Mouse (Mus musculus) neural tube, embryonic 14.5 days (tissue): ENCODE results near the gene Snx14. TPM values are rescaled to one million over a fixed set of nuclear protein-coding genes. Genes with fewer than 3 reads are reported as not detected.

Experiments
- ATAC-seq: fragments of 200-750 bp; cut with Nextera tagmentation; 2 replicates; pipeline ENCODE4 v1.8.0; 2017; ENCODE audit warnings: low read depth, mild to moderate bottlenecking, moderate TSS enrichment, moderate library complexity
- H3K27ac ChIP-seq: fragments of 300-500 bp; sonication (generic); 2 replicates; pipeline ENCODE4 v1.5.1; 2014; ENCODE audit warnings: low read depth, mild to moderate bottlenecking, control low read depth, low read length, moderate library complexity, mixed read lengths
- H3K27me3 ChIP-seq: fragments of 300-500 bp; sonication (generic); 2 replicates; pipeline ENCODE4 v1.6.1; 2014; ENCODE audit warnings: low read length; ENCODE audit not compliant: control insufficient read depth, insufficient read depth
- H3K36me3 ChIP-seq: fragments of 300-500 bp; sonication (generic); 2 replicates; pipeline ENCODE4 v1.6.1; 2014; ENCODE audit warnings: low read length, mixed read lengths; ENCODE audit not compliant: control insufficient read depth, insufficient read depth
- H3K4me1 ChIP-seq: fragments of 300-500 bp; sonication (generic); 2 replicates; pipeline ENCODE4 v1.6.1; 2014; ENCODE audit warnings: low read length; ENCODE audit not compliant: control insufficient read depth, insufficient read depth
- H3K4me2 ChIP-seq: fragments of 300-500 bp; sonication (generic); 2 replicates; pipeline ENCODE4 v1.6.1; 2014; ENCODE audit warnings: mild to moderate bottlenecking, low read depth, low read length, control low read depth
- H3K4me3 ChIP-seq: fragments of 300-500 bp; sonication (generic); 2 replicates; pipeline ENCODE4 v1.5.1; 2014; ENCODE audit warnings: low read depth, low read length, control low read depth, mixed read lengths
- H3K9ac ChIP-seq: fragments of 300-500 bp; sonication (generic); replicated peaks from 2 replicates; pipeline ENCODE4 v1.6.1; 2014; ENCODE audit warnings: low read depth, mild to moderate bottlenecking, control low read depth, low read length, mixed read lengths
- H3K9me3 ChIP-seq: fragments of 300-500 bp; sonication (generic); 2 replicates; pipeline ENCODE4 v1.6.1; 2016; ENCODE audit warnings: low read length; ENCODE audit not compliant: control insufficient read depth
- WGBS: fragments of 180-500 bp; shearing (Covaris S2); extraction: QIAGEN DNeasy Blood & Tissue Kit; methylation state at CpG from one replicate; pipeline ENCODE4 v1.1.7; 2014; 5-methylcytosine and 5-hydroxymethylcytosine counted together
- polyA plus RNA-seq: library from polyadenylated mRNA; unstranded; fragments of >200 nt; fragmentation: Nextera tagmentation; extraction: Ambion mirVana; gene quantifications from 2 replicates; pipeline ENCODE4 v1.2.1, GENCODE M21; 2014

The Snx14 gene
- polyA plus RNA-seq, 1 experiment from 2014 or later: 34.9 TPM

DNA sequence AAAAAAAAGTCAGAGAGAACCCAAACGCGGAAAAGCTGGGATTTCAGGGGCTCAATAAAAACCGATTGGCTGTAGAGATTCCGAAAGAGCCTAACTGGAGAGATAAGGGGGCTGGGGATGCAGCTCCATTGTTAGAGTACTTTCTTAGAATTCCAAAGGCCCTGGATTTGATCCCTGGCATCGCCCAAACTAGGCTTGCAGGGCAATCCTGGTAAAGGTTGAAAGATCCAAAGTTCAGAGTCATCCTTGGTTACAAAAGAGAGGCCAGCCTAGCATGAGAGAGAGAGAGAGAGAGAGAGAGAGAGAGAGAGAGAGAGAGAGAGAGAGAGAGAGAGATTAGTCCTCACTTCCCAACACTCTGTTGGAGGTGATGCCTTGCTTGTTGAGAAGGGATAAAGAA is 110.1 kb downstream of the Snx14 start:
- Histone ChIP-seq H3K4me1 (no peaks in the 10 kb centered on the region), H3K4me3 (no peak overlapping the region), H3K36me3 (no peaks in the 10 kb centered on the region), H3K9me3 (no peaks in the 10 kb centered on the region), H3K27me3 (peaks cover 8% of the 10 kb centered on the region; the same call in 1 of the 2 replicates), H3K4me2 (no peak overlapping the region), H3K9ac (no peak overlapping the region), H3K27ac (no peak overlapping the region)
- no peak for ATAC-seq
- 19% methylated on average over 5 of the region's 5 CpGs for WGBS

DNA sequence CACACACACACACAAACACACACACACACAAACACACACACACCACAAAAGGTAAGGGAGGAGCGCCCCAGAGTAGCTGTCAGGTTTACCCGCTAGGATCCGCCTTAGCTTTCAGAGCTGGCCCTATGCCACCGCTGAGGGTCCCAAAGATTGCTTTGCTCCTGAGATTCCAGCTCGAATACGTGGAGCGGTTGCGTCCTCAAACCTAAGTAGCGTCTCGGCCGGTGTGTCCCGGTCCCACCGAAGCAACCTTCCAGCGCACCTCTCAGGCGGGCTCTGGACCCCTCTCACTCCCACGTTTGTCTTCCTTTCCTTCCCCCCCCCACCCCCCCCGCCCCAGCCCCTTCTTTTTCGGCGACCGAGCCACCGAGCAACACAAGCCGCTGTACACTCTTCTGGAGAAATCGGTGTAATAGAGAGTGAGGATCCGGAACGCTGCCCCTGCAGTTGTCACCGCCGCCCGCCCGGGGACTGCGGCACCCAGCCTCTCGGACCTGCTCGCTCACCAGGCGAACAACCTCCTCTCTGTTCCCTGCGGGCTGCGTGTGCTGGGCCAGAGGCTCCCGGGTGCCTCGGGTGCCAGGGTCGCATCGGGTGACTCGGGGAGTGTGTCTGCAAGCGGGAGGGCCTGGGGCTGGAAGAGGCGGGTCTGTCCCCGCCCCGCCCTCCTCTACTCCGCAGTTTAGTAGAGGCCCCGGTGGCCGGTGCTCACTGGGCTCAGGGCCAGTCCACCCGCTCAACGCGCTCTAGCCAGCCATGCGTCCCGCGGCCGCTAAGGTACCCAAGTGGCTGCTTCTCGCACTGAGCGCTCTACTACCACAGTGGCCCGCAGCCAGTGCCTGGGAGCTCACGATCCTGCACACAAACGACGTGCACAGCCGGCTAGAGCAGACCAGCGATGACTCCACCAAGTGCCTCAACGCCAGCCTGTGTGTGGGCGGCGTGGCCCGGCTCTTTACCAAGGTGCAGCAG is 111.5 kb downstream of the Snx14 start, which contains the start of gene Nt5e:
Gene Nt5e (plus strand): TSS at position 268 of the 972 bp plus-strand sequence.
- Histone ChIP-seq H3K4me1 (no peaks in the 10 kb centered on the region), H3K9ac (peak within 1 kb of the TSS; percentile 12), H3K27ac (no peak within 1 kb of the TSS), H3K9me3 (no peaks in the 10 kb centered on the region), H3K4me2 (peak within 1 kb of the TSS; percentile 71), H3K4me3 (peak within 1 kb of the TSS; percentile 41), H3K27me3 (peaks cover 8% of the 10 kb centered on the region; the same call in 1 of the 2 replicates), H3K36me3 (no peaks in the 10 kb centered on the region)
- under 1% methylated on average over 63 of the region's 66 CpGs for WGBS
- ATAC-seq: peak; percentile 94

Other genes with a start within 250 kb of the Snx14 start
- 0.76 and 1.0 TPM in 2 replicates for gene Nt5e, start 111.8 kb downstream of the Snx14 start, polyA plus RNA-seq
- 0.46 and 0.57 TPM in 2 replicates for gene Gm20537, start 17.7 kb upstream of the Snx14 start, polyA plus RNA-seq
- 86.6 and 87.8 TPM in 2 replicates for gene Syncrip, start 43.6 kb upstream of the Snx14 start, polyA plus RNA-seq
- 20.8 and 21.2 TPM in 2 replicates for gene Zfp949, start 109.1 kb upstream of the Snx14 start, polyA plus RNA-seq
- 0.21 and 0.29 TPM in 2 replicates for gene Trim43a, start 141.9 kb upstream of the Snx14 start, polyA plus RNA-seq